Mouse (Mus musculus) erythroid progenitor cell, adult 5-6 weeks (primary cell): ENCODE results near the gene Tbc1d9. TPM values are rescaled to one million over a fixed set of nuclear protein-coding genes. Genes with fewer than 3 reads are reported as not detected.
A peak's percentile ranks its signal among the peaks of the same experiment; 100 is the strongest.

Source experiments
- ATAC-seq: replicated peaks from 2 replicates; pipeline ENCODE4 v1.8.0; 2016; ENCODE audit warnings: moderate number of reproducible peaks, mild to moderate bottlenecking, moderate TSS enrichment, inconsistent platforms; ENCODE audit not compliant: poor library complexity, low FRiP score, severe bottlenecking
- total RNA-seq, 2 experiments: library from RNA; stranded (forward) in 1 of 2; stranded (reverse) in 1 of 2; fragments of 150-400 nt in 1 of 2; fragments of 186-747, 209-891 nt in 1 of 2; gene quantifications; 2 replicates each; pipeline versions ENCODE4 v1.2.3 to v1.2.4; 2015 to 2017; ENCODE audit warnings: low replicate concordance in 2 of 2

Tbc1d9 gene
- total RNA-seq, 2 experiments from 2014 or later, result 4.2 to 8.3 TPM

- no peak for ATAC-seq
These were observed 12.4 kb downstream of the Tbc1d9 start for GRCm38 (mm10) chr8:83177317-83178195.

GRCm38 (mm10) chr8:83178228-83178742 lies 13.1 kb downstream of the Tbc1d9 start:
- ATAC-seq, result no peak

- no peak for ATAC-seq
These were observed 16.8 kb downstream of the Tbc1d9 start for GRCm38 (mm10) chr8:83181851-83182482.

GRCm38 (mm10) chr8:83182784-83183183 lies 17.6 kb downstream of the Tbc1d9 start:
- no peak for ATAC-seq

GRCm38 (mm10) chr8:83186376-83186775 lies 21.2 kb downstream of the Tbc1d9 start:
- no peak for ATAC-seq

- no peak for ATAC-seq
These were observed 22.3 kb downstream of the Tbc1d9 start for GRCm38 (mm10) chr8:83187363-83187962.

- no peak for ATAC-seq
These were observed 24.5 kb downstream of the Tbc1d9 start for GRCm38 (mm10) chr8:83189538-83190095.

- no peak for ATAC-seq
These were observed 30.9 kb downstream of the Tbc1d9 start for GRCm38 (mm10) chr8:83196088-83196487.

- ATAC-seq, result peak; percentile 68
These were observed 34.6 kb downstream of the Tbc1d9 start for GRCm38 (mm10) chr8:83199715-83200114.

- ATAC-seq, result peak; percentile 63
These were observed 35.3 kb downstream of the Tbc1d9 start for GRCm38 (mm10) chr8:83200191-83201177.

GRCm38 (mm10) chr8:83202946-83203345 lies 37.8 kb downstream of the Tbc1d9 start:
- no peak for ATAC-seq

GRCm38 (mm10) chr8:83205907-83206306 lies 40.8 kb downstream of the Tbc1d9 start:
- no peak for ATAC-seq

- ATAC-seq, result no peak
These were observed 44.4 kb downstream of the Tbc1d9 start for GRCm38 (mm10) chr8:83209581-83209980.

- ATAC-seq, result no peak
These were observed 45.5 kb downstream of the Tbc1d9 start for GRCm38 (mm10) chr8:83210676-83211075.

- peak; percentile 94 for ATAC-seq
These were observed 49.9 kb downstream of the Tbc1d9 start for GRCm38 (mm10) chr8:83215065-83215464.

- ATAC-seq, result no peak
These were observed 51.4 kb downstream of the Tbc1d9 start for GRCm38 (mm10) chr8:83216520-83216919.

- no peak for ATAC-seq
These were observed 52.0 kb downstream of the Tbc1d9 start for GRCm38 (mm10) chr8:83217196-83217595.

- no peak for ATAC-seq
These were observed 52.7 kb downstream of the Tbc1d9 start for GRCm38 (mm10) chr8:83217891-83218290.

- ATAC-seq, result no peak
These were observed 54.2 kb downstream of the Tbc1d9 start for GRCm38 (mm10) chr8:83219392-83219791.
